Mouse (Mus musculus) spleen, adult 2 months (tissue): ENCODE measurements around the gene Rasgef1b. TPM values are rescaled to one million over a fixed set of nuclear protein-coding genes. Genes with fewer than 3 reads are reported as not detected.

Source experiments
- DNase-seq, 2 experiments: peaks; one replicate each; pipeline versions ENCODE4 v3.0.0 to v3.0.0-alpha.2; 2012 to 2021; ENCODE audit warnings: low spot score in 2 of 2, low read depth in 1 of 2
- H3K27ac ChIP-seq: fragments of 200-500 bp; 2 replicates; pipeline ENCODE4 v1.5.1; 2012; ENCODE audit warnings: low read length, inconsistent platforms; ENCODE audit not compliant: insufficient read depth
- H3K27me3 ChIP-seq: fragments of 200-500 bp; 2 replicates; pipeline ENCODE4 v1.6.1; 2012; ENCODE audit warnings: mild to moderate bottlenecking, moderate library complexity, low read length, inconsistent platforms; ENCODE audit not compliant: control insufficient read depth, insufficient read depth
- H3K36me3 ChIP-seq: fragments of 200-500 bp; 2 replicates; pipeline ENCODE4 v1.6.1; 2012; ENCODE audit warnings: mild to moderate bottlenecking, low read length, inconsistent platforms; ENCODE audit not compliant: control insufficient read depth, insufficient read depth
- H3K4me1 ChIP-seq: fragments of 200-500 bp; 2 replicates; pipeline ENCODE4 v1.6.1; 2011; ENCODE audit warnings: inconsistent platforms; ENCODE audit not compliant: control insufficient read depth, insufficient read depth, insufficient read length
- H3K4me3 ChIP-seq: fragments of 200-500 bp; 2 replicates; pipeline ENCODE4 v1.5.1; 2011; ENCODE audit warnings: mild to moderate bottlenecking, inconsistent platforms; ENCODE audit not compliant: insufficient read depth, insufficient read length; ENCODE audit errors: extremely low read depth
- CTCF ChIP-seq: fragments of 200-500 bp; IDR thresholded peaks from 2 replicates; pipeline ENCODE4 v1.5.1; 2011; ENCODE audit warnings: mild to moderate bottlenecking, inconsistent platforms; ENCODE audit not compliant: insufficient read depth, insufficient read length, insufficient replicate concordance; ENCODE audit errors: extremely low read depth
- POLR2A ChIP-seq: fragments of 200-500 bp; IDR thresholded peaks from 2 replicates; pipeline ENCODE4 v1.6.1; 2011; ENCODE audit warnings: low read depth, low read length, inconsistent platforms
- WGBS: fragments of 180-500 bp; shearing (Covaris S2); methylation state at CpG from one replicate; pipeline ENCODE4 v1.1.7; 2018; 5-methylcytosine and 5-hydroxymethylcytosine counted together
- polyA plus RNA-seq: library from polyadenylated mRNA; depleted of rRNA; stranded (reverse); fragments of >200 nt; gene quantifications from 2 replicates; pipeline ENCODE4 v1.2.3, GENCODE M21; 2012

Rasgef1b gene
- polyA plus RNA-seq, 1 experiment = 13.9 TPM

DNA sequence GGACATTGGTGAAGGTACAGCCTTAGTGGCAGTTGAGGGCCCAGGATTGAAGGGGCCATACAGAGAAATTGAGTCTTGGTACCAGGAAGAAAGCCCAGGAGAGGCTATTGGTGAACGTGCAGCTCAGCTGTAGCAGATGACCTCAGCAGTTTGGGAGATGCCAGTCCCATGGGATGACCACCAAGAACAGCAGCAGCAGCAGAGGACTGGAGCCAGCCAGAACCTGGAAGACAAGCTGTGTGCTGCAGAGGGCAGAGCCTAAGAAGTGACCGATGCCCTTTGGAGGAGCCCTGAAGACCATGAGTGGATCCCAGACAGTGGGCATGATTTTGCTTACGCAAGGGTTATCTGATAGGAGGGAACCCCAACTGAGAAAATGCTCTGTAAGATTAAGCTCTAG is 271.6 kb downstream of the Rasgef1b start:
- no peak for DNase-seq
- Histone ChIP-seq H3K4me1 (peaks cover 7% of the 10 kb centered on the region; the same call in 1 of the 2 replicates), H3K4me3 (no peak overlapping the region), H3K36me3 (no peaks in the 10 kb centered on the region), H3K27me3 (no peaks in the 10 kb centered on the region), H3K27ac (no peak overlapping the region)
- TF ChIP-seq CTCF = no peak
- TF ChIP-seq POLR2A = no peak
- 89% methylated on average over 3 of the region's 3 CpGs for WGBS

DNA sequence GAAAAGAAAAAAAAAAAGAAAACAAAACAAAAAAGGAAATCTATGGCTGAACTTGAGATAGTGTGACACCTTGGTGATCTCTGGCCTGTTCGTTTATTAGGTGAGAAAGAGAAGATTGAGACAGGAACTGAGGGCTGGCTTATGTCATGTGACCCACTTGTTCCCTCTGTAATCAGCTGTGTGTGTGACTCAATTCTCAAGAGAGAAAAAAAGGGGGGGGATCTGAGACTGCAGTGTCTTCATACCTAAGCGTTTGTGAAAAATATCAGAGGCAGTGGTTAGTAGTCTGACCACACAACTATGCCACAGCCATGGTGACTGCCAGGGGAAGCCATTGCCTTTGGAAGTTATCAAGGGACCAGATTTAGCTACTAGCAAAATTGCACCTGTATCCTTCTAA is 276.9 kb downstream of the Rasgef1b start:
- Histone ChIP-seq H3K36me3 (no peaks in the 10 kb centered on the region), H3K4me1 (peaks cover 12% of the 10 kb centered on the region; the same call in 1 of the 2 replicates), H3K4me3 (no peak overlapping the region), H3K27me3 (no peaks in the 10 kb centered on the region), H3K27ac (peak overlapping the region; percentile 22; the same call in 1 of the 2 replicates)
- WGBS = 7% methylated on average over 2 of the region's 2 CpGs
- TF ChIP-seq CTCF (no peak), POLR2A (no peak)
- peak in 1 of 2 experiments; percentile 85 for DNase-seq

DNA sequence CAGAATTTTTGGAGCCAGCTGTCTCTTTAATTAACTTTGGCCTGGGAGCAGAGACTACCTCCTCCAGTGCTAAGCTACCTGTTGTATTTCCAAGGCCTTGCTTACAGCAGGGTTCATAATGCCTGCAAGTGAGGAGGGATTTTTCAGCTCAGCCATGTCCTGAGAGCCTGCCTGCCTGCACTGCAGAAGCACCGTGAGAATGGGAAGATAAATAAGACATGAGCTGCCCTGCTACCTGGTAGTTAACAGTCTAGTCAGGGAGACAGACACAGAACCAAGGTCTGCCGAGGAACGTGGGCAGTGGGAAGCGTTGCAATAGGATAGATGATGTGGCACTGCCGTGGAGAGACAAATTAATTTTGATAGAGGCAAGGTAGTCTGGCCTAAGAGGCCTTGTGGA is 277.4 kb downstream of the Rasgef1b start:
- 85% methylated on average over 5 of the region's 5 CpGs for WGBS
- Histone ChIP-seq H3K27ac (peak overlapping the region; percentile 15; the same call in 1 of the 2 replicates), H3K4me3 (no peak overlapping the region), H3K4me1 (peaks cover 12% of the 10 kb centered on the region; the same call in 1 of the 2 replicates), H3K27me3 (no peaks in the 10 kb centered on the region), H3K36me3 (no peaks in the 10 kb centered on the region)
- no peak for DNase-seq
- TF ChIP-seq CTCF (no peak), POLR2A (no peak)

DNA sequence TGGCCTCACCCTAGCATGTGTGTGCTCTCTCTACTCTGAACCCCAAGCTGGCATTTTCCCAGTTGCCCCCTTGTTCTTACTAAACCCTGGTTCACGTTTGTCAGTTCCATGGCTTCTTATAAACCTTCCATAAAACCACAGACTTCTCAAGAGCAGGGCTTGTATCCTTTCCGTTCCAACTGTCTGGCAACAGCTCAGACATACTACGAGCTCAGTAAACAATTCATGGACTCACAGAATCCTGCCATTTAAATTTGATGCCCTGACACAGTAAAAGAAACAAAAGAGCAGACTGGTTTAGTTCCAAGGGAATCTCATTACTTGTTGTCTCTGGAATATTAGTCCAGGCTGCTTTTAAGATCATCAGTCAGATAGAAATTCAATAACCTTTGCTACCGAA is 277.9 kb downstream of the Rasgef1b start:
- 80% methylated on average over 4 of the region's 4 CpGs for WGBS
- H3K4me3 ChIP-seq = no peak overlapping the region
- peaks cover 12% of the 10 kb centered on the region; the same call in 1 of the 2 replicates for H3K4me1 ChIP-seq
- H3K36me3 ChIP-seq = no peaks in the 10 kb centered on the region
- no peak overlapping the region for H3K27ac ChIP-seq
- TF ChIP-seq POLR2A (no peak), CTCF (no peak)
- DNase-seq = no peak
- no peaks in the 10 kb centered on the region for H3K27me3 ChIP-seq

DNA sequence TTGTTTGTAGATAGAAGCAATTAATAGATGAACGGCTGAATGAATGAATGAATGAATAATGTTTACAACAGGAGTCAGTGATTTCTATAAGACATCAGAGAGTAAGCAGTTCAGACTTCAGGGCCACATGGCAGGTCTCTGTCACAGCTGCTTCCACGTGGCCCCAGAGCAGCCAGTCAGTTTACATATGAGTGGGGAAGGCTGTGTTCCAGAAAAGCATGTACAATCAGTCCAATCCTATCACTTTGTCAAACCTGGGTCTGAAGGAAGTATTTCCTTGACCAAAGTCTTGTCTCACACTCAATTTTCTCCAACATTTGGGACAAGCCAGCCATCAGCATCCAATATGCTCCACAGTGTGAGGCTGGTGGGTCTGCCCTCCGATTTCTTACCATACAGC is 278.4 kb downstream of the Rasgef1b start:
- 77% methylated on average over 3 of the region's 3 CpGs for WGBS
- H3K4me3 ChIP-seq = no peak overlapping the region
- DNase-seq = no peak
- no peaks in the 10 kb centered on the region for H3K36me3 ChIP-seq
- TF ChIP-seq CTCF (no peak), POLR2A (no peak)
- H3K4me1 ChIP-seq = peaks cover 12% of the 10 kb centered on the region; the same call in 1 of the 2 replicates
- no peak overlapping the region for H3K27ac ChIP-seq
- H3K27me3 ChIP-seq = no peaks in the 10 kb centered on the region

DNA sequence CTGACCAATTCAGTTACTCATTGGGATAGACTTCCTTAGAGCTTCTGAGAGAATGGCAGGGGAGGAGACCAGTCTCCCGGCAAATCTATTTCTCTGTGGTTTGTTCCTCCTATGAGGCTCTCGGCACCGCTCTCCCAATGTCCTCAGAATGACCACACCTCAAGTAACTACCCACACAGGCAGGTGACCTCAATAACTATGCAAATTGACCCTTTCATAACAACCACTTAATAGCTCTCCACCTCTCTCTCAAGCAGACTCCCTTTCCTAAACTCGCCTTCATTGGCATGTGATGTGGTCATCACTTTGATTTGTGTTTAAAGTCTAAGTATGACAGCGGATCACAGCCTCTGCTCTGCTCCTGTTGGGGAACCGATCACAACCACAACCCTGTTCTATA is 281.4 kb downstream of the Rasgef1b start:
- no peak overlapping the region for H3K27ac ChIP-seq
- 92% methylated on average over 6 of the region's 6 CpGs for WGBS
- TF ChIP-seq POLR2A = no peak
- no peak for TF ChIP-seq CTCF
- no peaks in the 10 kb centered on the region for H3K36me3 ChIP-seq
- no peaks in the 10 kb centered on the region for H3K27me3 ChIP-seq
- H3K4me3 ChIP-seq = no peak overlapping the region
- peaks cover 9% of the 10 kb centered on the region; the same call in 1 of the 2 replicates for H3K4me1 ChIP-seq
- no peak for DNase-seq

DNA sequence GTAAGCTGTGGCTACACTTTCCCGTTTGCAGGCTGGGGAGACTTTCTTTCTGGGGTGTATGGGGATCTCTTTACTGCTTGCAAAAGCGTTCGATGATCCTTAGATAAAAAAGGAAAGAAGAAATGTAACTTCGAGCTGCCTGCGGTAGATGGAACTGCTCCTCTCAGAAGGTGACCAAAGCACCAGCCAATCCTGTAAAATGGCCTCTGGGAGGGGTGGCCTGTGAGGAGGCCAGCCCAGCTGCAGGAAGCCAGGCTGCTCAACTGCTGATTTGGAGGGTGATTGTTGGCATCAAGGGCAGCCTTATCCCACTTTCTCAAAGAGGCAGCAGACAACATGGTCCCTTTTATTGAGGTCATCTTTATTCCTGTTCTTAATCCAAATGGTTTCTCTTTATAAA is 283.6 kb downstream of the Rasgef1b start:
- Histone ChIP-seq H3K27me3 (no peaks in the 10 kb centered on the region), H3K36me3 (no peaks in the 10 kb centered on the region), H3K27ac (no peak overlapping the region), H3K4me1 (no peaks in the 10 kb centered on the region), H3K4me3 (no peak overlapping the region)
- 22% methylated on average over 5 of the region's 5 CpGs for WGBS
- TF ChIP-seq CTCF (no peak), POLR2A (no peak)
- no peak for DNase-seq
